Mouse (Mus musculus): ENCODE measurements around the gene Pou4f1.

Gene Pou4f1

GRCm38 (mm10) chr14:104456976-104457375 lies 10.8 kb downstream of the Pou4f1 start:
- DNase-seq (ENCODE audit: low spot score in 2 of 2), result no peak

DNA sequence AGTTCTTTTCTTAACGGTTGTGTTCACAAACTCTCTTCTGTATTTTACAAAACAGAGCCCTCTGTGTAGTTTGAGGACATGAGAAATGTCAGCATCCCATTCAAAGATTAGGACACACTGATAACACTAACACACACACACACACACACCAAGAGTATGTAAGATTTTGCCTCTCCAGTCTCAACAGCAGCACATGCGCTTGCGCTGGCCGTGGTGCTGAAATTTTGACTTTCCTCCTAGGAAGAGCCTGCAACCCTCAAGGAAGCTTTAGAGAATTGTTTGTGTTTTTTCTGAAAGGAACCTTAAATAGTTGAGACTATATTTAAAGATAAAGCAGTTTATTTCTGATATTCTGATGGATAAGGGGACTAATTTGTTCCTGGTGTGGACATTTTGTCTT lies 14.0 kb downstream of the Pou4f1 start:
- no peak for DNase-seq (ENCODE audit: low spot score in 2 of 2)

DNA sequence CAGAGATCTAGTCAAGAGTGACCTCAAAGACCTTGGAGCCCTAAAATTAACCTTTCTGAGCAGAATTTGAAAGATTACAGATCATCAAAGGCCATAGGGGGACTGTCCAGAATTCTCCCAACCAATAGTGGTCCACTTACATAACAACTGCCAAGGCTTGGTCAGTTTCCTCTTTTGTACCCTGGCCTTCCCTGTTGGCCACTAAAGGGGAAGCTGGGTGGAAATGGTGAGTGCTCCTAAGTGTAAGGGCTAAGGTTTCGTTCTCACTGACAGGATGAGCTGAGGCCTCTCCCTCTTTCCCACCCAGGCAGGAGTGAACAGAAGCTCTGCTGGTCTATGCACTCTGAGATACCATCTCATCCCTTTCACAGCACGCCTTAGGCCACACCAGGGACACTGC lies 33.5 kb downstream of the Pou4f1 start:
- no peak for DNase-seq (ENCODE audit: low spot score in 2 of 2)

DNA sequence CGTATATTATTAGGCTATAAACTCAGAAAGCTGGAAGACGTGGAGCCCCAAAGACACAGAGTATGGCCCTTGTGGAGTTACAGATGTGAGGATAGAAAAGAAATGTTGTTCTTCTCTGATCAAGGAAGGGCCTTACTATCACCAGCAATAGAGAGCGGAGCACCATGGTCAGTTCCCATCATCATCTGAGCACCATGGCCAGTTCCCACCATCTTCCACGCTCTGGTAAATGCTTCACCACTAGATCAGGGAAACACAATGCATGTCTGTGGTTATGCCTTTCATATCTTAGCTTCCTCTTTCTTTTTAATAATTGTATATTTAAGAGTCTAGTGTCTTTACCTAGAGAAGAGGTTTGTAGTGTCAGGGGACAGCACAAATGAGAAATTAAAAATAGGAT lies 37.0 kb downstream of the Pou4f1 start:
- no peak for DNase-seq (ENCODE audit: low spot score in 2 of 2)

DNA sequence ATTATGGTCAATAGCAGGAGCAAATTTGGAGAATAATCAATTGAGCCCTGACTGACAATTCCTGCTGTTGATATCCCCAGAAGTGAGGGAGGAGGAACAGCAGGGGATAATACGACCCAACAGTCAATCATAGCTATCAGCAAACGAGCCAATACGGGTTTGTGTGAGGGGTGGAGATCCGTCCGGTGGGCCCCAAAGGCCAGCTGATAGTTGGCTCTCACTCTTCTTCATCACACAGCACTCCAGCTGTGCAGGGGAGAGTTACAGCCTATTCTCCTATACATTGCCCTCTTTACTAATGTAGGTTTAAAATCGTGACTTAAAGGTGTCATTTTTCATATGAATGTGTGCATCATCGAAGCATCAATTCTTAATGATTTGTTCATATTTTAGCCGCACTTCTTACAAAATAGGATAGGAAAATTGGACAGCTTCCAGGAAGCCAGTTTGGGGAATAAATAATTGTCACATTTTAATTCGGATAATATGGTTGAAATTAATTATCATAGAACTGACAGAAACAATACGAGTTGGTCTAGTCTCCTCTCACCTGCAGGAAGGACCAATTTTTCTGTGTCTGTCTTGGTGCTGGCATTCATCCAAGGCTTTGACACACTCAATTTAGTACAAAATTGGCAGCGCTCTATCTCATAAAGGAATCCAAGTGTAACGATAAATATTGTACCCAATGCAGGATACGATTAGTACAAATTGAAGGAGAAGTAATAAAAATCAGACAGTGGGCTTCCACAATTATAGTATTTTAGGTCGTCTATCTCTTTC lies 43.9 kb downstream of the Pou4f1 start:
- DNase-seq (ENCODE audit: low spot score in 2 of 2), result no peak
